Mouse (Mus musculus): ENCODE measurements around the gene Dnajc24.

DNA sequence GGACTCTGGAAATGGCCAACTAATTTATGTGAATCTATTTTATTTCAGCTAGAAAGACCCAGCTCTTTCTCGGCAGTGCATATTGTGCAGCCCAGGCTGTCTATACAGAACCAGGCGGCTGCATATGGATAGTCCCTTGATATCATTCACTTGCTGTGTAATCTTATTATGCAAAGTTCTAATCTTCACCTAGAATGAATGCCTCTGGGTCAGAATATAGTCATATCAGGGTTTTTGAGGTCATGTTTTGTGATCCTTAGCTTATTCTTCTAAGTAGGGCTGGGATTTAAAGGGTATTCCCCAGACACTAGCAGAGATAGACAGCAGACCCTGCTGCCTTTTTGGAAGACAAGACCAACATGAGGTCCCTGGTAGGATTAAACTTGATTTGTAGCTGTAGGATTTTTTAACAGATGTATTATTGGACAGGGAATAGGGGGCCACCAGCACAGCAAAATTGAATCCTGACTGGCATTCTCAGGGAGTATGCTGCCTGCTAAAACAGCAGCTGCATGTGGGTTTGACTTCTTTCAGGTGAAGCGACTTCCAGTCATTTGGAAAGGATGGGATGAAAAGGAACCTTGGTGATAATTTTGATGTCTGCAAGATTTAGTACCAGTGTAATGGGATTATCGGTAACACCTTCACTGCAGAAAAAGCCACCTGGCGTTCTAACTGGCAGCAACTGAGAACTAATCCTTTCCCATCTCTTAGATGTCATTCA lies 85.6 kb downstream of the Dnajc24 start:
- TF ChIP-seq CTCF (IDR thresholded peaks at IDR 0.05) (no peak), EP300 (IDR thresholded peaks at IDR 0.05) (no peak)

Data from lung, postnatal 0 days (tissue).